Mouse (Mus musculus) neural tube, embryonic 11.5 days (tissue): ENCODE data around the gene Sidt2. TPM values are rescaled to one million over a fixed set of nuclear protein-coding genes. Genes with fewer than 3 reads are reported as not detected.

Source experiments
- ATAC-seq: fragments of 200-750 bp; cut with Nextera tagmentation; 2 replicates; pipeline ENCODE4 v1.8.0; 2017; ENCODE audit warnings: moderate number of reproducible peaks, mild to moderate bottlenecking, moderate TSS enrichment, moderate library complexity; ENCODE audit not compliant: insufficient read depth, low FRiP score, low TSS enrichment
- DNase-seq: peaks from one replicate; pipeline ENCODE4 v3.0.0-alpha.2; 2015; ENCODE audit warnings: low spot score
- H3K27ac ChIP-seq: fragments of 300-500 bp; sonication (generic); 2 replicates; pipeline ENCODE4 v1.5.1; 2014; ENCODE audit warnings: low read depth, mild to moderate bottlenecking, low read length
- H3K27me3 ChIP-seq: fragments of 300-500 bp; sonication (generic); 2 replicates; pipeline ENCODE4 v1.6.1; 2014; ENCODE audit warnings: mild to moderate bottlenecking, low read length, mixed read lengths; ENCODE audit not compliant: control insufficient read depth, insufficient read depth
- H3K36me3 ChIP-seq: fragments of 300-500 bp; sonication (generic); 2 replicates; pipeline ENCODE4 v1.6.1; 2014; ENCODE audit warnings: mild to moderate bottlenecking, low read length, moderate library complexity, mixed read lengths; ENCODE audit not compliant: control insufficient read depth, insufficient read depth
- H3K4me1 ChIP-seq: fragments of 300-500 bp; sonication (generic); 2 replicates; pipeline ENCODE4 v1.6.1; 2014; ENCODE audit warnings: low read length, mixed read lengths; ENCODE audit not compliant: control insufficient read depth, insufficient read depth
- H3K4me2 ChIP-seq: fragments of 300-500 bp; sonication (generic); 2 replicates; pipeline ENCODE4 v1.6.1; 2014; ENCODE audit warnings: low read depth, mild to moderate bottlenecking, moderate library complexity
- H3K4me3 ChIP-seq: fragments of 300-500 bp; sonication (generic); 2 replicates; pipeline ENCODE4 v1.5.1; 2014; ENCODE audit warnings: low read depth, low read length
- H3K9ac ChIP-seq: fragments of 300-500 bp; sonication (generic); 2 replicates; pipeline ENCODE4 v1.6.1; 2014; ENCODE audit warnings: mild to moderate bottlenecking, low read length
- H3K9me3 ChIP-seq: fragments of 300-500 bp; sonication (generic); 2 replicates; pipeline ENCODE4 v1.6.1; 2016; ENCODE audit warnings: low read length; ENCODE audit not compliant: control insufficient read depth
- WGBS: fragments of 180-500 bp; shearing (Covaris S2); extraction: QIAGEN DNeasy Blood & Tissue Kit; methylation state at CpG from one replicate; pipeline ENCODE4 v1.1.7; 2014; 5-methylcytosine and 5-hydroxymethylcytosine counted together
- polyA plus RNA-seq: library from polyadenylated mRNA; unstranded; fragments of >200 nt; fragmentation: Nextera tagmentation; extraction: Ambion mirVana; gene quantifications from 2 replicates; pipeline ENCODE4 v1.2.1, GENCODE M21; 2014

Sidt2 gene
- polyA plus RNA-seq, 1 experiment from 2014 or later, result 34.7 TPM

DNA sequence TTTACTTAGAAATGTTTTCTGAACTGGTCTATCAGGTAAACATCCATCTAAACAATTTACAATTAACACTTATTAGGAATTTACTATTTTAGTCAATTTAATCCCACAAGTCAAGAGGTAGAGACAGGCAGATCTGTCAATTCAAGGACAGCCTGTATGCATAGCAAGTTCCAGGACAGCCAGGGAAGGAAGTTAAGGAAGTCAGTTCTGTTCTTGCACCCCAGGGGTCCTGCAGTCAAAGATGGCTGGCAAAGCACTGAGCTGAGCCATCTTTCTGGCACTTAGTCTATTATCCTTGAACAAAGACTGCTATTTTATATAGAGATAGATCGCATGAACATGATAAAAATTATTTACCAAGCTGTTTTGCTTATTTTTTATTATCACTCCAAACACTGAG is 25.6 kb upstream of the Sidt2 start:
- Histone ChIP-seq H3K9me3 (no peaks in the 10 kb centered on the region), H3K4me1 (peaks cover 12% of the 10 kb centered on the region), H3K27ac (no peak overlapping the region), H3K4me2 (no peak overlapping the region), H3K27me3 (no peaks in the 10 kb centered on the region), H3K4me3 (no peak overlapping the region), H3K9ac (no peak overlapping the region), H3K36me3 (no peaks in the 10 kb centered on the region)
- 94% methylated on average over 1 of the region's 1 CpGs for WGBS
- DNase-seq (no peak), ATAC-seq (no peak)

DNA sequence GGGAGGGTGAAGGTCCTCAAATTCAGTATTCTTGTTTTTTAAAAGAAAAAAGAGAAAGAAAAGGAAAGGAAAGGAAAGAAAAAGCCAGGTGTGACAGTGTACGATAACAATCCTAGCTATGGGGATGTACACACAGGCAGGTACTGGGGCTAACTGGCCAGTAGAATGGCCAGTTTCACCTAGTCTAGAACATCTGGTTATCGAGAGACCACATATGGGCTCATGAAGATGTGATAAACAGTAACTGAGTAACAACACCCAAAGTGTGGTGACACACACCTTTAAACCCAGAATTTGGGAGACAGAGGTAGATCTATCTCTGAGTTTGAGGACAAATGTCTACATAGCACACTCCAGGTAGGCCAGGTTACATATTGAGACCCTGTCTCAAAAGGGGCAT is 24.7 kb upstream of the Sidt2 start:
- H3K4me2 ChIP-seq, result no peak overlapping the region
- H3K4me1 ChIP-seq, result peaks cover 12% of the 10 kb centered on the region
- no peak overlapping the region for H3K27ac ChIP-seq
- H3K9ac ChIP-seq, result no peak overlapping the region
- ATAC-seq, result no peak
- WGBS, result 92% methylated on average over 2 of the region's 2 CpGs
- H3K36me3 ChIP-seq, result peaks cover under 1% of the 10 kb centered on the region; the same call in 1 of the 2 replicates
- no peak overlapping the region for H3K4me3 ChIP-seq
- no peaks in the 10 kb centered on the region for H3K27me3 ChIP-seq
- no peaks in the 10 kb centered on the region for H3K9me3 ChIP-seq
- DNase-seq, result no peak

DNA sequence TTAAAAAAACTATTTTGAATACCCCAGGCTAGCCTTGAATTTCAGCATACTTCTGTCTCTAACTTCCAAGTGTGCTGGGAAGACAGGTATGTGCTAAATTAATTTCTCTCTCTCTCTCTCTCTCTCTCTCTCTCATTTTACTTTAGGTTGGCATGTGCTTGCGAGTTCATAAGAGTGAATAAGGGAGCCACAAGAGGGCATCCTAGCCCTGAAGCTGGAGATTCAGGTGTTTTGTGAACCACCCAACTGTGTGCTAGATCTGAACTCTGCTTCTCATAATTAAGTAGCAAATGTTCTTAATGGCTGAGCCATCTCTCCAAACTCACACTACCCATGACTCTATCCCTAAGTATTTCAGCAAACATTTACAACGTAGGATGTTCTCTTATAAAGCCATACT is 21.8 kb upstream of the Sidt2 start:
- Histone ChIP-seq H3K4me1 (peaks cover 4% of the 10 kb centered on the region; the same call in 1 of the 2 replicates), H3K4me2 (no peak overlapping the region), H3K9ac (no peak overlapping the region), H3K27ac (no peak overlapping the region), H3K4me3 (no peak overlapping the region), H3K36me3 (peaks cover 8% of the 10 kb centered on the region), H3K27me3 (no peaks in the 10 kb centered on the region), H3K9me3 (no peaks in the 10 kb centered on the region)
- DNase-seq (no peak), ATAC-seq (no peak)
- WGBS, result 89% methylated on average over 2 of the region's 2 CpGs

- DNase-seq (no peak), ATAC-seq (no peak)
- no peaks in the 10 kb centered on the region for H3K27me3 ChIP-seq
- H3K4me1 ChIP-seq, result no peaks in the 10 kb centered on the region
- H3K4me3 ChIP-seq, result no peak overlapping the region
- no peak overlapping the region for H3K27ac ChIP-seq
- WGBS, result 94% methylated on average over 6 of the region's 6 CpGs
- no peak overlapping the region for H3K4me2 ChIP-seq
- H3K9ac ChIP-seq, result no peak overlapping the region
- H3K9me3 ChIP-seq, result no peaks in the 10 kb centered on the region
- peaks cover 12% of the 10 kb centered on the region for H3K36me3 ChIP-seq
Observed at GRCm38 (mm10) chr9:45963577-45963976, 8.5 kb upstream of the Sidt2 start.

DNA sequence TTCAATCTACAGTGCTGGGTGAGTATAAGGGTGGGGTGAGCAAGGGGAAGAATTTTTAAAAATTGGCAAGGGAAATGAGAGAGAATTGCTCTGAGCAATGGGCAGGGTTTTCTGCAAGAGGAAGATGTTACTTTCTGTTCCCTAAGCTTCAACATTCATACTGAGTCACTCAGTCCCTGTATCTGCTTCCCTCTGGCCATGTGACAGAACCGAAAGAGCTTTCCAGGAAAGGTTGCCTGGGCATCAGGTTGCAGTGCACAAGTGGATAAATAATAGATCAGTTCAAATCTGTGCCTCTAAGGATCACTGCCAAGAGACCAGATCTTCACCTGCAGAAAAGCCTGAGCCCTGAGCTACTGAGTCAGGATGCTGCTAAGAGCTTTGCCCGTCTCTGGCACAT is 6.8 kb upstream of the Sidt2 start:
- H3K27ac ChIP-seq, result no peak overlapping the region
- WGBS, result 87% methylated on average over 2 of the region's 2 CpGs
- H3K9ac ChIP-seq, result no peak overlapping the region
- ATAC-seq (no peak), DNase-seq (no peak)
- peaks cover 5% of the 10 kb centered on the region for H3K36me3 ChIP-seq
- no peaks in the 10 kb centered on the region for H3K9me3 ChIP-seq
- no peak overlapping the region for H3K4me2 ChIP-seq
- no peaks in the 10 kb centered on the region for H3K27me3 ChIP-seq
- H3K4me1 ChIP-seq, result no peaks in the 10 kb centered on the region
- H3K4me3 ChIP-seq, result no peak overlapping the region

DNA sequence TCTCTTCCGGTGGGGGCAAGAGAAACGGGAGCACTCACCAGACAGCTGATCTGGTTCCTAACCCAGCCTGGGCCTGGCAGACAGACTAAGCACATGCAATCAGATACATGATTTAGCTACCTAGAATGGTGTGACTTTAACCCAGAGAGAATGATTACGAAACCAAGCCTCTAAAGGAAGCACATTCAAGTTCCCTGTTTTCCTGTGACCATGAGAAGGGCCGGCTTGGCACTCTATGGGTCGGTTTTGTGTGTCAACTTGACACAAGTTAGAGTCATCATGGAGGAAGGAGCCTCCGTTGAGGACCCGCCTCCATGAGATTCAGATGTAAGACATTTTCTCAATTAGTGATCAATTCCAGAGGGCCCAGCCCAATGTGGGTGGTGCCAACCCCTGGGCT is 4.6 kb upstream of the Sidt2 start:
- Histone ChIP-seq H3K27ac (no peak overlapping the region), H3K4me3 (no peak overlapping the region), H3K9ac (no peak overlapping the region), H3K9me3 (no peaks in the 10 kb centered on the region), H3K4me2 (no peak overlapping the region), H3K27me3 (no peaks in the 10 kb centered on the region), H3K36me3 (peaks cover 2% of the 10 kb centered on the region; the same call in 1 of the 2 replicates), H3K4me1 (peaks cover 6% of the 10 kb centered on the region)
- WGBS, result 84% methylated on average over 7 of the region's 7 CpGs
- ATAC-seq (no peak), DNase-seq (no peak)

- ATAC-seq, result no peak
- H3K36me3 ChIP-seq, result peaks cover 2% of the 10 kb centered on the region; the same call in 1 of the 2 replicates
- H3K27me3 ChIP-seq, result no peaks in the 10 kb centered on the region
- no peaks in the 10 kb centered on the region for H3K9me3 ChIP-seq
- 52% methylated on average over 4 of the region's 4 CpGs for WGBS
- no peak overlapping the region for H3K4me3 ChIP-seq
- no peak overlapping the region for H3K4me2 ChIP-seq
- no peak for DNase-seq
- H3K4me1 ChIP-seq, result peaks cover 10% of the 10 kb centered on the region
- no peak overlapping the region for H3K27ac ChIP-seq
- H3K9ac ChIP-seq, result no peak overlapping the region
Observed at GRCm38 (mm10) chr9:45958851-45959250, 3.8 kb upstream of the Sidt2 start.

DNA sequence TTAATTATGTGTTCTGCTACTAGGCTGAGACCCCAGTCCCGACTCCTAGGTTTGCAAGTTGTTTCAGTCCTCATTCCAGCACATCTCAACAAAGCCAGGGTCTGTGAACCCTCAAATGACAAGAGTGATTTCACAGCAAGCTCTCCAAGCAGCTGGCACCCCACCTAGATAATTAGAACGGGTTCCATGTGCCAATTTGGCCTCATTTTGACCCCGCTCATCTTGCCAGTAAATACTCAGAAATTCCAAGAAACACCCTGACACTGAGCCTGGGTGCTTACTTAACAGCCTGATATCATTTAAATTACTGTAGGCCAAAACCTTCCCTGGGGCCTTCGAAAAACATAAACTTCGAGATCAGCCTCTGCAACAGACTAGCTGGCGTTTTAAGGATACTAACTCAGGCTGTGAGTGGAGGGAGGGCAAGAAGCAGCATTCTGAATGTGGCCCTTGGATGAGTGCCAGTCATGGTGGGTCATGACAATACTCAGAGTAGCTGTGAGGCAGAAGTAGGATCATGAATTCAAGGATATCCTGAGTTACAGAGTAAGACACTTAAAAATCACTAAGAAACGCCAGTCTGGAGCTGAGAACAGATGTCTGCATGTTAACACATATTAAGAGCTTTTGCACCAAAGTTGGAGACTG is 3.1 kb upstream of the Sidt2 start:
- 65% methylated on average over 7 of the region's 7 CpGs for WGBS
- ATAC-seq, result no peak
- DNase-seq, result no peak
- no peak overlapping the region for H3K9ac ChIP-seq
- no peak overlapping the region for H3K27ac ChIP-seq
- no peak overlapping the region for H3K4me2 ChIP-seq
- no peak overlapping the region for H3K4me3 ChIP-seq
- no peaks in the 10 kb centered on the region for H3K27me3 ChIP-seq
- no peaks in the 10 kb centered on the region for H3K9me3 ChIP-seq
- no peaks in the 10 kb centered on the region for H3K36me3 ChIP-seq
- peaks cover 17% of the 10 kb centered on the region for H3K4me1 ChIP-seq

- H3K36me3 ChIP-seq, result 0 out of 2 replicates have a peak, but pooled peaks cover 2% of the 10 kb centered on the region
- H3K4me1 ChIP-seq, result peaks cover 18% of the 10 kb centered on the region
- H3K9me3 ChIP-seq, result no peaks in the 10 kb centered on the region
- H3K27me3 ChIP-seq, result no peaks in the 10 kb centered on the region
- H3K4me3 ChIP-seq, result peak overlapping the region; percentile 90
- 2% methylated on average over 55 of the region's 63 CpGs for WGBS
- H3K9ac ChIP-seq, result peak overlapping the region; percentile 88
- DNase-seq (peak; percentile 52), ATAC-seq (peak; percentile 31; the same call in 1 of the 2 replicates)
- peak overlapping the region; percentile 71 for H3K4me2 ChIP-seq
- H3K27ac ChIP-seq, result no peak overlapping the region
Observed at GRCm38 (mm10) chr9:45954294-45955106, 558 bp downstream of the Sidt2 start.
